Mouse (Mus musculus) myocyte (in vitro differentiated cells): ENCODE results near the gene Strn4. TPM values are rescaled to one million over a fixed set of nuclear protein-coding genes. Genes with fewer than 3 reads are reported as not detected.

Experiments
- H3K27me3 ChIP-seq: one replicate; pipeline ENCODE4 v1.6.1; 2011; ENCODE audit not compliant: control insufficient read depth, insufficient read depth, insufficient read length
- H3K36me3 ChIP-seq: one replicate; pipeline ENCODE4 v1.6.1; 2011; ENCODE audit not compliant: control insufficient read depth, insufficient read depth
- H3K4me2 ChIP-seq: one replicate; pipeline ENCODE4 v1.6.1; 2011; ENCODE audit warnings: low read depth, control low read depth
- H3K4me3 ChIP-seq: one replicate; pipeline ENCODE4 v1.5.1; 2011; ENCODE audit warnings: mild to moderate bottlenecking, control low read depth, moderate library complexity
- H3K79me2 ChIP-seq: one replicate; pipeline ENCODE4 v1.6.1; 2011; ENCODE audit not compliant: control insufficient read depth, insufficient read depth
- H3ac ChIP-seq: one replicate; pipeline ENCODE4 v1.6.1; 2011; ENCODE audit not compliant: control insufficient read depth, insufficient read length
- CEBPB ChIP-seq: IDR thresholded peaks from 2 replicates; pipeline ENCODE4 v1.6.1; 2011; ENCODE audit warnings: mild to moderate bottlenecking, moderate library complexity; ENCODE audit not compliant: poor library complexity, insufficient read depth, severe bottlenecking
- E2F4 ChIP-seq: IDR thresholded peaks from one replicate; pipeline ENCODE4 v1.6.1; 2011; ENCODE audit warnings: mild to moderate bottlenecking, control low read depth, moderate library complexity; ENCODE audit not compliant: insufficient read depth
- MAX ChIP-seq: IDR thresholded peaks from one replicate; pipeline ENCODE4 v1.6.1; 2011; ENCODE audit warnings: low read depth, mild to moderate bottlenecking, control low read depth
- MYOD1 ChIP-seq, 3 experiments: IDR thresholded peaks; one replicate each; pipeline ENCODE4 v1.6.1; 2011; ENCODE audit warnings: control low read depth in 2 of 3, low read depth in 2 of 3, mild to moderate bottlenecking in 2 of 3, moderate library complexity in 1 of 3; ENCODE audit not compliant: insufficient read length in 2 of 3, control insufficient read depth in 1 of 3
- MYOG ChIP-seq, 3 experiments: IDR thresholded peaks; one replicate each; pipeline ENCODE4 v1.6.1; 2011; ENCODE audit warnings: control low read depth in 2 of 3, low read depth in 2 of 3, mild to moderate bottlenecking in 2 of 3; ENCODE audit not compliant: insufficient read length in 2 of 3, control insufficient read depth in 1 of 3, insufficient read depth in 1 of 3
- POLR2A ChIP-seq: IDR thresholded peaks from one replicate; pipeline ENCODE4 v1.6.1; 2011; ENCODE audit warnings: low read depth, mild to moderate bottlenecking, control low read depth, moderate library complexity; ENCODE audit not compliant: insufficient read length
- POLR2AphosphoS2 ChIP-seq: IDR thresholded peaks from one replicate; pipeline ENCODE4 v1.6.1; 2011; ENCODE audit warnings: low read depth, control low read depth; ENCODE audit not compliant: insufficient read length
- REST ChIP-seq: IDR thresholded peaks from one replicate; pipeline ENCODE4 v1.6.1; 2011; ENCODE audit warnings: mild to moderate bottlenecking, control low read depth, moderate library complexity; ENCODE audit not compliant: insufficient read depth, insufficient read length
- SRF ChIP-seq: IDR thresholded peaks from one replicate; pipeline ENCODE4 v1.6.1; 2011; ENCODE audit warnings: low read depth; ENCODE audit not compliant: control insufficient read depth, insufficient read length
- TCF12 ChIP-seq: IDR thresholded peaks from one replicate; pipeline ENCODE4 v1.6.1; 2011; ENCODE audit warnings: mild to moderate bottlenecking, control low read depth; ENCODE audit not compliant: poor library complexity, insufficient read depth, severe bottlenecking
- TCF3 ChIP-seq: IDR thresholded peaks from one replicate; pipeline ENCODE4 v1.6.1; 2011; ENCODE audit warnings: low read depth, control low read depth; ENCODE audit not compliant: insufficient read length
- USF1 ChIP-seq: IDR thresholded peaks from one replicate; pipeline ENCODE4 v1.6.1; 2011; ENCODE audit warnings: low read depth, mild to moderate bottlenecking, control low read depth, moderate library complexity
- polyA plus RNA-seq: library from polyadenylated mRNA; unstranded; fragments of >200 nt; fragmentation: generic; extraction: Trizol; gene quantifications from one replicate; pipeline ENCODE4 v1.2.1, GENCODE M21; 2012; ENCODE audit warnings: missing spikeins

Gene Strn4
- polyA plus RNA-seq, 1 experiment = 51.8 TPM

- H3K4me2 ChIP-seq = no peak overlapping the region
- no peaks in the 10 kb centered on the region for H3K27me3 ChIP-seq
- H3K4me3 ChIP-seq = no peak overlapping the region
- no peak overlapping the region for H3ac ChIP-seq
- TF ChIP-seq MAX (no peak), TCF12 (no peak), POLR2AphosphoS2 (no peak), MYOG (IDR thresholded peaks at IDR 0.05; ENCODE audit: control insufficient read depth in 1 of 3, insufficient read depth in 1 of 3, insufficient read length in 2 of 3, low read depth in 2 of 3) (no peak), SRF (no peak)
- H3K36me3 ChIP-seq = no peaks in the 10 kb centered on the region
- no peaks in the 10 kb centered on the region for H3K79me2 ChIP-seq
Observed at GRCm38 (mm10) chr7:16851636-16852035, 35.9 kb downstream of the Strn4 start.

GRCm38 (mm10) chr7:16853302-16853831 lies 37.7 kb downstream of the Strn4 start:
- Histone ChIP-seq H3K4me2 (no peak overlapping the region), H3K4me3 (no peak overlapping the region), H3ac (no peak overlapping the region), H3K79me2 (no peaks in the 10 kb centered on the region), H3K36me3 (no peaks in the 10 kb centered on the region), H3K27me3 (no peaks in the 10 kb centered on the region)
- TF ChIP-seq TCF3 (no peak), USF1 (no peak), MYOD1 (IDR thresholded peaks at IDR 0.05; ENCODE audit: control insufficient read depth in 1 of 3, insufficient read length in 2 of 3, low read depth in 2 of 3) (no peak), MAX (no peak), TCF12 (no peak), SRF (no peak)

GRCm38 (mm10) chr7:16858336-16858735 lies 42.6 kb downstream of the Strn4 start:
- no peak overlapping the region for H3K4me2 ChIP-seq
- TF ChIP-seq REST (no peak), USF1 (no peak), MAX (no peak), E2F4 (no peak), SRF (no peak), TCF12 (no peak), TCF3 (no peak), MYOD1 (IDR thresholded peaks at IDR 0.05; ENCODE audit: control insufficient read depth in 1 of 3, insufficient read length in 2 of 3, low read depth in 2 of 3) (no peak), POLR2A (no peak), POLR2AphosphoS2 (no peak), MYOG (IDR thresholded peaks at IDR 0.05; ENCODE audit: control insufficient read depth in 1 of 3, insufficient read depth in 1 of 3, insufficient read length in 2 of 3, low read depth in 2 of 3) (no peak), CEBPB (no peak)
- no peaks in the 10 kb centered on the region for H3K27me3 ChIP-seq
- H3ac ChIP-seq = no peak overlapping the region
- no peaks in the 10 kb centered on the region for H3K79me2 ChIP-seq
- H3K4me3 ChIP-seq = no peak overlapping the region
- H3K36me3 ChIP-seq = no peaks in the 10 kb centered on the region

- no peak for TF ChIP-seq USF1
- TF ChIP-seq MYOG (IDR thresholded peaks at IDR 0.05; ENCODE audit: control insufficient read depth in 1 of 3, insufficient read depth in 1 of 3, insufficient read length in 2 of 3, low read depth in 2 of 3) = no peak
- no peak for TF ChIP-seq TCF12
- no peak for TF ChIP-seq TCF3
- TF ChIP-seq POLR2AphosphoS2 = no peak
- TF ChIP-seq POLR2A = no peak
- TF ChIP-seq SRF = no peak
- TF ChIP-seq MYOD1 (IDR thresholded peaks at IDR 0.05; ENCODE audit: control insufficient read depth in 1 of 3, insufficient read length in 2 of 3, low read depth in 2 of 3) = no peak
- no peak for TF ChIP-seq E2F4
- no peak for TF ChIP-seq CEBPB
- no peak for TF ChIP-seq REST
- Histone ChIP-seq H3K4me3 (no peak overlapping the region), H3K79me2 (no peaks in the 10 kb centered on the region), H3K36me3 (peaks cover 2% of the 10 kb centered on the region), H3ac (no peak overlapping the region), H3K4me2 (no peak overlapping the region), H3K27me3 (no peaks in the 10 kb centered on the region)
Observed at GRCm38 (mm10) chr7:16859902-16860651, 44.4 kb downstream of the Strn4 start.

- Histone ChIP-seq H3K4me2 (no peak overlapping the region), H3K79me2 (no peaks in the 10 kb centered on the region), H3K27me3 (no peaks in the 10 kb centered on the region), H3K4me3 (no peak overlapping the region), H3K36me3 (peaks cover 5% of the 10 kb centered on the region), H3ac (no peak overlapping the region)
- TF ChIP-seq POLR2A (no peak), E2F4 (no peak), USF1 (no peak), POLR2AphosphoS2 (no peak), TCF12 (no peak), MYOG (IDR thresholded peaks at IDR 0.05; ENCODE audit: control insufficient read depth in 1 of 3, insufficient read depth in 1 of 3, insufficient read length in 2 of 3, low read depth in 2 of 3) (no peak)
Observed at GRCm38 (mm10) chr7:16867488-16867887, 51.8 kb downstream of the Strn4 start.
